Mouse (Mus musculus): ENCODE measurements around the gene 4933400A11Rik.

DNA sequence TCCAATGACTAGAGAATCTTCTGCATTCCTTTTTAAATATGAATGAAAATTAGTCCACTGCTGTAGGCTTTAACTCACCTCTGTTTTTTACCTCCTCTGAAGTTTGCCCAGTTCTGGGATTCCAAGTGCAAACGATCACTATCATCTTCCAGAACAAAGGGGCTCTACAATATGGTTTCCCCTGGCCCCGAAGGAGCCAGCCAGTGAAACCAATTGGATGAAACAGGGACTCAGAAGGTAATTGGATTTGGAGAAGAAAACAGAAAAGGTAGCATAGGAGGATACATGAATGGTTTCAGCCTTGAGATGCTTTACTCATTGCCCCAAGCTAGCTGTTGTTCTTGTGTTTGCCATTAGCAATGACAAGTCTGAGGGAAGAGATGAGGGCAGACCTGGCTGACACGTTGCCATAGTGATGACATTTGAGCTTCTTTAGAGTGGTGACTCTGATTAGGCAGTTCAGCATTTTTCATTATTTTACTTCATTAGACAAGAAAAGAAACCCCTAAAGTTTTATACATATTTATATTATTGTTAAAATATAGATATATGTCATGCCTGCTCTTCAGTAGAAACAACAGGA lies 44.0 kb downstream of the 4933400A11Rik start:
- TF ChIP-seq POLR2A (IDR thresholded peaks at IDR 0.05; ENCODE audit: low read depth, low read length) = no peak
- no peak for TF ChIP-seq HCFC1 (IDR thresholded peaks at IDR 0.05; ENCODE audit: low read depth, low read length)
- no peak for TF ChIP-seq ZC3H11A (IDR thresholded peaks at IDR 0.05; ENCODE audit: low read depth, low read length)
- no peak for TF ChIP-seq USF1 (IDR thresholded peaks at IDR 0.05; ENCODE audit: low read depth, low read length)
- no peak for TF ChIP-seq CTCF (conservative IDR thresholded peaks at IDR 0.05 in 1 of 2, IDR thresholded peaks at IDR 0.05 in 1 of 2; ENCODE audit: low read depth in 2 of 2, low read length in 2 of 2)
- TF ChIP-seq MAFK (IDR thresholded peaks at IDR 0.05; ENCODE audit: insufficient replicate concordance, low read length) = no peak
- no peak for TF ChIP-seq SIN3A (IDR thresholded peaks at IDR 0.05; ENCODE audit: low read length)
- no peak for TF ChIP-seq JUN (IDR thresholded peaks at IDR 0.05; ENCODE audit: insufficient read depth, low read depth, low read length)
